Mouse (Mus musculus) heart, adult 8-10 months (tissue): ENCODE results near the gene Slc9a7. TPM values are rescaled to one million over a fixed set of nuclear protein-coding genes. Genes with fewer than 3 reads are reported as not detected.

Experiments used
- DNase-seq: peaks from one replicate; pipeline ENCODE4 v3.0.0; 2022; ENCODE audit warnings: low spot score
- total RNA-seq, 4 experiments: library from RNA; stranded (reverse); gene quantifications; 2 replicates each; pipeline ENCODE4 v1.2.4; 2022

Gene Slc9a7
- 1 to 10 TPM; 2.9 to 4.8 (median 3.4) TPM for total RNA-seq

DNA sequence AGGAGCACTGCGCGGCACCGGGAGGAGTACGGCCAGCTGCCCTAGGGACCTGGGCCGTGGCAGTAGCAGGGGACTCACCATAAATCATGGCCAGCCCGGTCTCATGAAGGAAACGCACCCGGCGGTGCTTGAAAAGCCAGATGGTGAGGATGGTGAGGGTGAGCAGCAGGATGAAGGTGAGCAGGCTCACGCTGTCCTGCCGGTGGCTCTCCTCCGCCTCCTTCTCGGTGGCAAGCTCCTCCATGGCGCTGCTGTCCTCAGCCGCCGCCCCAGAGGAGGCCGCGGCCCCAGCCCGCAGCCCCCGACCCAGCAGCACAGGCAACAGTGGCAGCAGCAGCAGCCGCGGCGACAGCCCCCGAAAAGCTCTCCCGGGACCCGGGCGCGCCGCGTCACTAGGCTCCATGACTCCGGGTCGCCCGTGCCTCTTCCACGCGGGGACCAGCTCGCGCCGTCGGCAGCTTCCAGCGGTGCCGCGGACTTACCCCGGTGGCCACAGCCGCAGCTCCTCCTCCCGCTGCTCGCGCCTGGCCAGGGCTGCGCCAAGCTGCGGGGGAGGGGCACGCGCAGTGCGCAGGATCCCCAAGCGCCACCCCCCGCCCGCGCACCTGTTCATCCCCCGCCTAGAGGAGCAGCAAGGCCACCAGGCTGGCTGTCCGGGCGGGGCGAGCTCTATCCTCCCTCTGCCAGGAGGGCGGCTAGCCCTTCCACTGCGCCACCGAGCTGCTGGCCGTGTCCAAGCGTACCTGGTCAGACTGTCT, at the start of gene Slc9a7:
Slc9a7 (minus strand) TSS at position 526 of the 758 bp plus-strand sequence.
- DNase-seq: peak; percentile 8

DNA sequence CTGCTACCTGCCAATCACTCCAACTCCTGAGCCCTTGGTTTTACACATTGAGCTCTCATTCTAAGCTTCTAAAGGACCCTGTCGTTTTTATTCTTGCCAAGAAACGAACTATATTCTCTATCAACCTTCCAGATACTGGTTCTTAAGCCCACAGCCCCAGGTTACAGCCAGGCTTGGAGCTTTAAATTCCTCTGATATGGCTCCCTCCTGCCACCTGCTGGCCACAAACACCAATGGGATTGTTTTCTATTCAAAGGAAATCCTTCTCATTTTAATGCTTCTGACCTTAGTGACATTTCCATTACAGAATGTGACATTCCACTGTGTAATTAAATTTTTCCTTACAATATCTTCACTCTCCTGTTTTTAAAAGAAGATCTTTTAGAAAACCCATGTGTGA, 44.1 kb upstream of the Slc9a7 start:
- peak; percentile 17 for DNase-seq

DNA sequence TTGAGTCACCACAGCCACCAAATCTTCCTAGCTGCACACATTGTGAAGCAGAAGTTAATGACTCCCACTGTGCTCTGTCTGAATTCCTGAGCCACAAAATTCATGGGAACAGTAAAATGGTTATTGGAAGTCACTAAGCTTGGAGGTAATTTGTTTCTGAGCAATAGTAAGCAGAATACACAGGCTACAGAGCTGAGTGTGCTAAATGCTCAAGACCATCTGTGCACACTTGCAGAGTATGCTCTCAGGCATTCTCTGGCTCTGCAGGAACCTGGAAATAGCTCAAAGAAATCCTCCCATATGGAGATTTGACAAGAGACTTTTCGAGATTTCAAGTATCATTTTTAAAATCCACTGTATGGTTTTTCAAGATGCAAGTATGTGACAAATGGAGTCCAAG, 41.1 kb upstream of the Slc9a7 start:
- no peak for DNase-seq

DNA sequence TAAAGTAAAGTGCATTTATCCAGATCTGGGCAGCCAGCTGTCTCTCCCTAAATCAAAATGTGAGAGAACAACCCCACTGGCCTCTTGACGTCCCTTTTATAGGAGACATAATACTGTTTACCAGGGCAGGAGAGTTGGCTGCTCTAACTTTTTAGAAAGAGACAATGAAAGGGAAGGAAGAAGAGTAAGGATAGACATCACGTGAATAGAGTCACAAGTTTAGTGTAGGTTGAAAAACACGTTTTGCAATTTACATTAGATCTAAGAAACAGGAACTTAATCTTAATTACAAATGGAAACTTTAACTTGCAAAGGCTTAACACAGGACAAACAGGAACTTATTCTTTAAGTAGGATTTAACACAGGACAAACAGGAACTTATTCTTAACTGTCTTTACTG, 15.6 kb upstream of the Slc9a7 start:
- no peak for DNase-seq

DNA sequence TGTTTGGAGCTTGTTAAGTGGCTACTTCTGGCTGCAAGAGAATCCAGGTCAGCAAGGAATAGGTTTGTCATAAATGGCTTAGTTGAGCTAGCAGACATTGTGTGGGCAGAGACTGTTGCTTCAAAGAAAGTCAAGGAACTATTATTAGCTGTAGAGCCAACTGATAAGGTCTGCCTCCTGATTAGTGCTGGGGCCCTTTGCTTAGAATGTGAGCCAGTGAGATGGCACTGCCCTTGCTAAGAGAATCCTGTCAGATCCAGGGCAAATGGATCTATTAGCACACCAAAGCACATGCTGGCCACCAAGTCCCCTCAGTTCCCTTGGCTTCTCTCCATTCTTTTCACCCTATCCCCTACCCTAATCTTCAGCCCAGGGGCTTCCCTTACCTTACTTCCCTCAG, 14.3 kb upstream of the Slc9a7 start:
- no peak for DNase-seq

DNA sequence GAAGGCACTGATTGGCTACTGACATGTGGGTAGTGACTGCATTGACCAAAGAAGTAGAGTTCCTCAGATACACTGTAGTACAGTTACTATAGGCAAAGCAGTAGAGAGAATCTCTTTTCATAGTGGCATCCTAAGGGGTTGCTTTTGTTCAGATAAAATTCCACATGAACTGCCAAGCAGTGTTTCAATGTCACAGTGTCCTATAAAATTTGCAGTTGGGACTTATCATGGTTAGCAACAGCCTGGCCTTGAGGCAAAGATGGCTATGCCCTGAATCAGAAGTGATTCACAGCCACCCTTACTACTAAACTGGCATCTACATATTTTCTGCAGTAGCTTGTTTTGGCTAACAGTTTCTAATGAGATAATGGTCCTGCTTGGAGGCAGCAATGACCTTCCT, 11.7 kb upstream of the Slc9a7 start:
- no peak for DNase-seq

DNA sequence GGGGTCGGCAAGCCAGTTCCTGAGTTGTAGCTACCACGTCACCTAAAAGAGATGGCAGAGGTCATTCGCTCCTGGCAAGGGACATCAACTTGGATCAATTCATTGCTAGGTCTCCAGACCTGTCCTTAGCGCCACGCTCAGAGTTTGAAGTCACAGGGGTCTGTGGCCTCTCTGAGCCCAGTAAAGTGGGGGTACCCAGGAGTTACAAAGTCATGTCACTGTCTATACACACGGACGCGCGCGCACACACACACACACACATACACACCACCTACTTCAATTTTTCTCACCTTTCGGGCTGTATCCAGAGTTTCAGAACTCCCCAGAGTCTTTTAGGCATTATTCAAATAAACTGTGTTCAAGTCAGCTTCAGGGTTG, 422 bp upstream of the Slc9a7 start:
- DNase-seq: no peak

DNA sequence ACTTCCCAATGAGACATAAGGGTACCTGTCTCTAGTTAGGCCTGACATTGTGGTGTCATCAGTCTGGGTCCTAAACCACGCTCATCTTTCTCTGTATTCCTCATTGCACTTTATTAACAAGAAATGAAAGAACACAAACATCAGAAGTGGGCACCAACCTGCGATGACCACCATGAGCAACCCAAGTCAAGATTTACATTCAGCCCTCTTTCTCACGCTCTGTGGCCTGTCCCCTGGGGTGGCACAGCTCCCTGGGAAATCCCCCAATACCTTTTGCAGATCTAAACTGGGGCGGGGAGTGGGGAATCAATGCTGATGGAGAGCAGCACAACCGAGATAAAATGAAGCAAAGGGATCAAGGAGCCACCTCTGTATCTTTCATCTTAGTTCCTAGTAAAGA, 892 bp downstream of the Slc9a7 start:
- DNase-seq: no peak

DNA sequence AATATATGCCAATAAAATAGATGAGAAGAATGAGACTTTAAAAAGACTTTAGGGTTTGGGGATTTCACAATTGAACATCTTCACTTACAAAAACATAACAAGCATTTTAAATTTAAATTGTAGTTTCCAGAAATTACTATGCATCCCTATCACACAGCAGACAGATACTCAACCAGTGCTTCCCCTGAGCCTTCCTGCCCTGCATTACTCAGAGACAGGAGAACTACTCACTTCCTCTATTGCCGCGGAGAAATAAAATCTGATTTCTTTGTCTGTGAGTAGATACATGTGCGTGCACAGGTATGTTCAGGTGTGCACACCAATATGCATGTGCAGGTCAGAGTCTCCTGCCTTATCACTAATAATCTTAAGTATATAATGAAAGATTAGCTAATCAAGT, 2.9 kb downstream of the Slc9a7 start:
- no peak for DNase-seq

DNA sequence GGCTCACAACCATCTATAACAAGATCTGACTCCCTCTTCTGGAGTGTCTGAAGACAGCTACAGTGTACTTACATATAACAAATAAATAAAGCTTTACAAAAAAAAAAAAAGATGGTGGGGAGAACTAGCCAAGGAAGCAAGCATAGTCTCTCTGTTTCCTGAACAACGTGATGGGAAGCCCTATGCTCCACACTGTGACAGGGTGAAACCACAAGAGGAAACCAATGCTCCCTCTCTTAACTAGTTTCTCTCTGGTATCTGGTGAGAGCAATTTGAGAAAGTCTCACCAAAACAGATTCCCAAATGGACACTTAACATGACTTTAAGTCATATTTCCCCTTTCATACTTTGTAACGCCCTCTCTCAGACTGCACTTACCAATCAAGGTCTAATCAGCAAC, 5.4 kb downstream of the Slc9a7 start:
- DNase-seq: no peak

DNA sequence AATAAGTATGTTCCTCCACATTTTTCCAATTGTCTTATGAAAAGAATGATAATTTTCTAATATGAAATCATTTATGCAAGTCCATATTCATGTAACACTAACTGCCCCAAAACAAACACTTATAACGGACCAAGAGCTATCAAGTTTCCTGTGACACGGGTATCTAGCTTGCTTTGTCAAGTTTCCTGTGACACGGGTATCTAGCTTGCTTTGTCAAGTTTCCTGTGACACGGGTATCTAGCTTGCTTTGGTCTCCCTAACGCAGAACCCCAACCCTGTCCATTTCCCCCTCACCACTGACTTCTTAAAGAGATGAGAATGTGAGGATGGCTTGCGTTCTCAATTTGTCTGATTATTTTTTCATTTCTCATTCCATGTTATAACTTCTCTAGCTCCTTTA, 12.2 kb downstream of the Slc9a7 start:
- no peak for DNase-seq

DNA sequence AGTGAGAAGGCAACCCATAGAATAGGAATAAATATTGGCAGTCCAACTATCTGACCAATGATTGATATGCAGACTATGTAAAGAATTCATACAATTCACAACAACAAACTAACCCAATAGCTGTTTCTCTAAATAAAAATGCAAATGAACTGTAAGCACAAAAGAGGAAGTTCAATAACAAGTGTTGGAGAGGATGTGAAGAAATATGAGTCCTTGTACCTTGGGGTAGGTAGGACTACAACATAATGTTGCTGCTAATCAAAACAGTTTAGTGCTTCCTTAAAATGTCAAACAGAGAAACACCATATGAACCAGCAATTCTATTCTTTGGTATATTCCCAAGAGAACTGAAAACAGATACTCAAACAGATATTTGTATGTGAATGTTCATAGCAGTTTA, 17.8 kb downstream of the Slc9a7 start:
- no peak for DNase-seq

DNA sequence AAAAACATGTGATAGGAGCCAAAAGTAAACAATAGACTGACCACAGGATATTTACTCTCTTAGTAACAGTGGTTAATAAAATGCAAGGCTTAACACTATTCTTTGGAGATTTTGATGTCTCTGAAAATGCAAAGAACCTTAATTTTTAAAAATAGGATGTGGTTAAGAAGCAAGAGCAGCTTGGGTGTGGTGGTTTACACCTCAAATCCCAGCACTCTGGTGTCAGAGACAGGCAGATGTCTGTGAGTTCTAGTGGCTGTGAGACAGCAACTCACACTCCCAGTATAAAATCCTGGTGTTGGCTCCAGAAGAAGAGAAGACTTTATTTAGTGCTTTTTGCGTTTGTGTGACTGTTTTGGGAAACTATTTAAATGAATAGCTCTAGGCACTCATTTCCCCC, 19.6 kb downstream of the Slc9a7 start:
- DNase-seq: no peak

DNA sequence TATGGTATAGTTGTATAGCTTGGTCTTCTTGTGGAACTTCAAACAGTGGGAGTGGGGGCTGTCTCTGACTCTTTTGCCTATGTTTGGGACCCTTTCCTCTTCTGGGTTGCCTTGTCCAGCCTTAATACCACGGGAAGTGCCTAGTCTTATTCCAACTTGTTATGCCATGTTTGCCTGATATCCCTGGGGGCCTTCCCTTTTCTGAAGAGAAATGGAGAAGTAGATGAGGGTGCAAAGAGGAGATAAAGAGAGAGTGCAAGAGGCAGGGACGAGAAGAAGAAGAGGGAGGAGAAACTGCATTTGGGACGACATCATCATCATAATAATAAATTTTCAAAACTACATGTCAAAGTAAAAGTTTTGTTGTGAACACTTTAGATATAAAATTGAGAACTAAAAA, 21.6 kb downstream of the Slc9a7 start:
- no peak for DNase-seq

DNA sequence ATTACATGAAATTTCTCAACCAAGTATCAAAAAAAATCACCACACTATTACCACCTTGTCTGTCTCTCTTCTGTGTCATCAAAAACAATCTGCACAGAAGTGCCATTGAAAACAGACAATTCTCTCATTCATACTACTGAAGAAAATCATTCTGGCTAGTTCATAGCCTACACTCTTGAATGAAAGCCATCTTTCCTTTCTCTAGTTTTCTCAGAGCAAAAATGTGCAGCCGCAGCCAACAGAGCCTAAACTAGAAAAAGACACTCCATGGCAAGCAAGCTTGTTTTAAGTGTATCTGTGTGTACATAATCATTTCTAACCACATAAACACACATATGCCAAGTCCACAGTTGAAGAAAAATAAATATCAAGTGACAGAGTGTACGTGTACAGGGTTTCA, 27.2 kb downstream of the Slc9a7 start:
- DNase-seq: no peak

DNA sequence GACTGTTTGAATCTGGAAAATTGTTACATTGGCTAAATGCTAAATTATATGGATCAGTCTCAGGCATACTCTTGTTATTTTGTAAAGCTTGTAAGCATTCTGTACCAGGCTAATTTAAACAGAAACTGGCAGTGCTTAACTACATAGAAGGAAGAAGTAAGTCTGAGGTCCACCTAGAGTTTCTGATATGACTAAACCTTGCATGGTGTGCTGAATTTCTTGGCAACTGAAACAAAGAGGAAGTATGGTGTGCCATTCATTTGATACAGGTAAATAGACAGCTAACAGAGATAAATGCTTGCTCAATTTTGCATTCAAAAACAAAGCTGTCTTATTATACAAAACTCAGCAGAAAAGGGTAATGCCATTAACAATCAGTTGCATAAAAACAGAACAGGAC, 63.5 kb downstream of the Slc9a7 start:
- DNase-seq: no peak

DNA sequence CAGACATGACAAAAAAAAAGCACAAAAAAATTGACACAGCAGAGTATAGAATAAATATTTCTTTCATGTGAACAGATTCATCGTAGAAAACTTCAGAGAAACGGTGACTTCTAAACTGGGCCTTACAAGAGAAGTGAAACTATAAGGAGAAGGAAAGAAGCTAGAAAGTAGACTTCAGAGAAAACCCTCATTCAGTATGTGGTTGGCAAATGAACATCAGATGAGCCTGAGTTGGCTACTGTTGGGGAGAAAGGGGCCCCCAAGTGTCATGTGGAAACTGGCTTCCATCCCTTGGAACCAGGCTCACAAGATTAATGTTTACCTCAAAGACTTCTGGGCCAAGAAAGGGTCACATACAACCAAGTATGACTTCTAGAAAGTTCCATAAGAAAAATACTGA, 70.1 kb downstream of the Slc9a7 start:
- DNase-seq: no peak

DNA sequence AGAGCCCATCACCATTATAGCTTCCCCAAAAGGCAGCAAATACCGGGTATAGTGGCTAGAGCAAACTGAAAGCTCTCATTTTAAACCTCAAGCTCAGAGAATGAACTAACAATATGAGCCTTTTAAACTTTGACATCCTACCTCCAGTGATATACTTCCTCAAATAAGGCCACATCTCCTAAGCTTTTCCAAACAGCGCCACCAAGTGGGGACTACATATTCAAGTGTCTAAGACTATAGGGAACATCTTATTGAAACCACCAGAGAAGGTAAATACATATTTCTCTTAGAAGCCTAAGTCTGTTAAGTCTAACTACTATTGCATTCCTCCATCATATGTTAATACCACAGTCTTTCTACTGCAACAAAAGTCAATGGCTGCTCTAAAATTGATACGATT, 106.0 kb downstream of the Slc9a7 start:
- no peak for DNase-seq

DNA sequence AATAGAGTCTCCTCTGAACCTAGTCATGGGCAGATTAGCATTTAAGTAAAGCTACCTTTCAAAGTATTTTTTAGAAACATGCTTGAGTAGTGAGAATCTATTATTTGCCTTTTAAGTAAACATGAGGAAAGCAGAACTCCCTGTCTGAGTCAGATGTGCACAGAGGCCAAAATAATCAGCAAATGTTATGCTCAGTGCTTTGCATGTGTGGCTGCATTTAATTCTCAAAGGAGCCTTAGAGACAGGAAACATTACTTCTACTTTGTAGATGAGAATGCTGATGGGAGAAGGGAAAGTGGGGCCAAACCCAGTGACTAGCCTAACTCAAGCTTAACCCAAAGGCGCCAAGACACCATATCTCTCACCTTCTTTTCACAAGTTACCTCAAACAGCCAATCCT, 114.8 kb downstream of the Slc9a7 start:
- no peak for DNase-seq

DNA sequence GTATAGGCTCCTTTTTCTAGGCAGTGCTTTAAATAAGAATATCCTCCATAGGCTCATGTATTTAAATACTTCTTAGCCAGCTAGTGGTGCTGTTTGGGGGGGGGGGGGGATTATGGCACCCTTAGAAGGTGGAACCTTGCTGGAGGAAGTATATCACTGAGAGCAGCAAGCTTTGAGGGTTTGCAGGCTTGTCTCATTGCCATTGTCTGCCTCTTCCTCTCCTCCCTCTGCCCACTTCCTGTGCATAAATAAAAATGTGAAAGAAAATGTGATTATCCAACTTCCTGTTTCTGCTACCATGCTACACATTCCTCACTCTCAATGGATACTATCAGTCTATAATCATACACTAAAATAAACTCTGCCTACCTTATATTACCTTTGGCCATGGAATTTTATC, 123.2 kb downstream of the Slc9a7 start:
- no peak for DNase-seq

DNA sequence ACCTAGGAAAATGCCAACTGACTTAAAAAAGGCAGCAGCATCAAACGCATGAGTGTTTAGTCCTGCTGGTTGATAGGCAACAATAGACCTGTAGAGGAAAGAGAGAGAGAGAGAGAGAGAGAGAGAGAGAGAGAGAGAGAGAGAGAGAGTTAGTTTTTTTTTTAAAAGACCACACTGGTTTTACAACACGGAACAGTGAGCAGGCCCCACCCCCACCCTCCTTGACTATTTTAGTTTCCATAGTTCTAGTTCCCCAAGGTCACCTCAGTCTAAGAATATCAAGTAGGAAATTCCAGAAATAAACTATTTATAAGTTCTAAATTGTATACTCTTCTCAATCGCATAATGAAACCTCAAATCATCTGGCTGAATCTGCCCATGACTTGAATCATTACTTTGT, 126.6 kb downstream of the Slc9a7 start:
- no peak for DNase-seq

DNA sequence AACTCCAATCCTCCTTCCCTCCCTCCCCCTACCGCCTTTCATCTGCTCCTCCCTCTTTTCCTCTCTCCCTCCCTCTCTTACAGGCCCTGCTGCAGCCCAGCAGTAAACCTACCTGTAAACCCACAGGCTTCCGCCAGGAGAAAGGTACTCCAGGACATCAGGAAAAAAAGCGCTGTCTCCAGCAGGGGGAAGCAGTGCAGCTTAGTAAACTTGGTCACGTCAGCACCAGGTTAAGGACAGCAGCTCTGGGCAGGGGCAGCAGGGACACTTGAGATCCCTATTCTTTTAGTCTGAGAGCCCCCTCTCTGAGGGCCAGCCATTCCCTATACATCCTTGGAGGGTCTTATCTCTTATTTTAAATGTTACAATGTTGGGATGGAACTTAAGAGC, 129.3 kb downstream of the Slc9a7 start:
- DNase-seq: peak; percentile 5

DNA sequence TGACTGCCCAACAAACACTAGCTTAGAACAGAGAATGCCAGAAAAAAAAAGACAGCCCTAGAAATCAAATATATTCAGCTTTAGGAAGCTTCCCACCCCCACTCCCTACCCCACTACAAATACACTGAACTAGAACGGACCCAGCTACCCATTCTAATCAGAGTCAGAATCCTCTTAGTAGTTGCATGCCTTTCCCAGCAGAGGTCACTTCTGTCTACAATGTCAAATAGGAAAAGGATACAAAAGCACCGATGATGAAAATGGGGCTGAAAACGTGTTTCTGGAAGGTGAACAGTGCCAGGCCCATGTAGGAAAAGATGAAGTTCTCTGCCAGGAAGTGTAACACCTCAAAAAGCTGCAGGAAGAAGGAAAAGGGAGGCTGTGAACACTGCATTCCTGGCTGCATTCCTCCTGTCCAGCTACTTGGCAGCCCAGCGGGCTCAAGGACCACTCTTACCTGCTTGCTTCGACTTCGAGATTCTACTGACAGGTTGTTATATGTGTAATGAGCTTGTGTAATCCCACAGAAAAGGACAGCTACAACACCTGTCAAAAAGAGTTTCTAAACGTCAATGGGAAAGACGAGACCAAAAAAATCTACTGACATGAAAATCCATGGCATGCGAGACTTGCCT, 129.8 kb downstream of the Slc9a7 start:
- no peak for DNase-seq

DNA sequence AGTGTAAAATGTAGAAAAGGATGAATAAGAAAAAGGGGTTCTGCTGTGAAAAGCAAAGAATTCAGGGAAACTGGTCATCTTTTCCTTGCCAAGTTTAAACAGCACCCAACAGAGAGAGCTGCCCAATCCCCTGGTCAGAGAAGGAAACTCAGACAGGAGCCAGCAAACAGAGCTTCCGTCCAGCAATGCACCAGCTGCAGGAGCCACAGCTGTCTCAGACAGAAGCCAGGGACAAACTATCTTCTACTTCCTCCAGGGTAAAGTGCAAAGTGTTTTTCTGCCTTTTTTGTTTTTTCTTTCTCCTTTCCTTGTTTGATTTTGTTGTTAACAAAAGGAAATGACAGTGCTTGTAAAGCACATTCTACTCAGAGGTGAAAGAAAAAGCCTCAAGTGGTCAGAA, 131.3 kb downstream of the Slc9a7 start:
- DNase-seq: peak; percentile 1
